Mouse (Mus musculus) intestine, postnatal 0 days (tissue): ENCODE data around the gene Nucks1. TPM values are rescaled to one million over a fixed set of nuclear protein-coding genes. Genes with fewer than 3 reads are reported as not detected.

Source experiments
- ATAC-seq: fragments of 200-750 bp; cut with Nextera tagmentation; 2 replicates; pipeline ENCODE4 v1.8.0; 2017; ENCODE audit warnings: mild to moderate bottlenecking, moderate TSS enrichment, moderate library complexity
- H3K27ac ChIP-seq: fragments of 300-500 bp; sonication (generic); 2 replicates; pipeline ENCODE4 v1.5.1; 2014; ENCODE audit warnings: mild to moderate bottlenecking, low read depth, low read length, moderate library complexity
- H3K27me3 ChIP-seq: fragments of 300-500 bp; sonication (generic); replicated peaks from 2 replicates; pipeline ENCODE4 v1.6.1; 2014; ENCODE audit warnings: low read length, mixed read lengths; ENCODE audit not compliant: control insufficient read depth, insufficient read depth
- H3K36me3 ChIP-seq: fragments of 300-500 bp; sonication (generic); 2 replicates; pipeline ENCODE4 v1.6.1; 2014; ENCODE audit warnings: mild to moderate bottlenecking, moderate library complexity; ENCODE audit not compliant: control insufficient read depth, insufficient read depth
- H3K4me1 ChIP-seq: fragments of 300-500 bp; sonication (generic); replicated peaks from 2 replicates; pipeline ENCODE4 v1.6.1; 2014; ENCODE audit warnings: antibody characterized with exemption, low read length, mixed read lengths; ENCODE audit not compliant: control insufficient read depth, insufficient read depth
- H3K4me2 ChIP-seq: fragments of 300-500 bp; sonication (generic); replicated peaks from 2 replicates; pipeline ENCODE4 v1.6.1; 2014; ENCODE audit warnings: low read depth, mild to moderate bottlenecking, moderate library complexity
- H3K4me3 ChIP-seq: fragments of 300-500 bp; sonication (generic); 2 replicates; pipeline ENCODE4 v1.5.1; 2014; ENCODE audit warnings: low read depth, low read length
- H3K9ac ChIP-seq: fragments of 300-500 bp; sonication (generic); 2 replicates; pipeline ENCODE4 v1.6.1; 2014; ENCODE audit warnings: mild to moderate bottlenecking, low read depth, low read length
- H3K9me3 ChIP-seq: fragments of 300-500 bp; sonication (generic); 2 replicates; pipeline ENCODE4 v1.6.1; 2016; ENCODE audit warnings: mixed run types; ENCODE audit not compliant: control insufficient read depth
- CTCF ChIP-seq: sonication (generic); IDR thresholded peaks from 2 replicates; pipeline ENCODE4 v1.5.1; 2016; ENCODE audit warnings: low read depth, mild to moderate bottlenecking, control low read depth, antibody characterized with exemption, moderate library complexity
- WGBS: fragments of 180-500 bp; shearing (Covaris S2); extraction: QIAGEN DNeasy Blood & Tissue Kit; methylation state at CpG from one replicate; pipeline ENCODE4 v1.1.7; 2014; 5-methylcytosine and 5-hydroxymethylcytosine counted together
- polyA plus RNA-seq: library from polyadenylated mRNA; unstranded; fragments of >200 nt; fragmentation: Nextera tagmentation; extraction: Ambion mirVana; gene quantifications from 2 replicates; pipeline ENCODE4 v1.2.1, GENCODE M21; 2015

The Nucks1 gene
- polyA plus RNA-seq, 1 experiment from 2014 or later = 25.9 TPM

GRCm38 (mm10) chr1:131869561-131869960 lies 40.8 kb upstream of the Nucks1 start:
- Histone ChIP-seq H3K4me3 (no peak overlapping the region), H3K27ac (no peak overlapping the region), H3K4me2 (no peak overlapping the region), H3K9ac (no peak overlapping the region), H3K4me1 (no peaks in the 10 kb centered on the region), H3K36me3 (peaks cover 8% of the 10 kb centered on the region; the same call in 1 of the 2 replicates), H3K9me3 (no peaks in the 10 kb centered on the region), H3K27me3 (no peaks in the 10 kb centered on the region)
- TF ChIP-seq CTCF = no peak
- 85% methylated on average over 2 of the region's 2 CpGs for WGBS
- ATAC-seq = no peak

- Histone ChIP-seq H3K9me3 (no peaks in the 10 kb centered on the region), H3K36me3 (peaks cover 8% of the 10 kb centered on the region; the same call in 1 of the 2 replicates), H3K9ac (no peak overlapping the region), H3K4me3 (no peak overlapping the region), H3K4me1 (no peaks in the 10 kb centered on the region), H3K4me2 (no peak overlapping the region), H3K27me3 (no peaks in the 10 kb centered on the region), H3K27ac (no peak overlapping the region)
- no peak for ATAC-seq
- WGBS = 79% methylated on average over 1 of the region's 1 CpGs
- no peak for TF ChIP-seq CTCF
These were observed 37.5 kb upstream of the Nucks1 start for GRCm38 (mm10) chr1:131872856-131873255.

GRCm38 (mm10) chr1:131879816-131880215 lies 30.5 kb upstream of the Nucks1 start:
- WGBS = 73% methylated on average over 2 of the region's 2 CpGs
- H3K36me3 ChIP-seq = no peaks in the 10 kb centered on the region
- no peak overlapping the region for H3K4me3 ChIP-seq
- H3K9ac ChIP-seq = no peak overlapping the region
- no peak overlapping the region for H3K4me2 ChIP-seq
- H3K4me1 ChIP-seq = no peaks in the 10 kb centered on the region
- no peak for TF ChIP-seq CTCF
- H3K27ac ChIP-seq = no peak overlapping the region
- no peak for ATAC-seq
- no peaks in the 10 kb centered on the region for H3K27me3 ChIP-seq
- H3K9me3 ChIP-seq = no peaks in the 10 kb centered on the region

- H3K9me3 ChIP-seq = no peaks in the 10 kb centered on the region
- no peak for ATAC-seq
- H3K27me3 ChIP-seq = no peaks in the 10 kb centered on the region
- no peak overlapping the region for H3K27ac ChIP-seq
- H3K9ac ChIP-seq = no peak overlapping the region
- peak; percentile 66 for TF ChIP-seq CTCF
- H3K36me3 ChIP-seq = no peaks in the 10 kb centered on the region
- H3K4me1 ChIP-seq = no peaks in the 10 kb centered on the region
- no peak overlapping the region for H3K4me3 ChIP-seq
- H3K4me2 ChIP-seq = no peak overlapping the region
- 64% methylated on average over 2 of the region's 2 CpGs for WGBS
These were observed 27.5 kb upstream of the Nucks1 start for GRCm38 (mm10) chr1:131882787-131883186.

GRCm38 (mm10) chr1:131886173-131886572 lies 24.2 kb upstream of the Nucks1 start:
- WGBS = 75% methylated on average over 2 of the region's 2 CpGs
- no peaks in the 10 kb centered on the region for H3K9me3 ChIP-seq
- H3K9ac ChIP-seq = no peak overlapping the region
- H3K4me1 ChIP-seq = no peaks in the 10 kb centered on the region
- H3K27ac ChIP-seq = no peak overlapping the region
- H3K36me3 ChIP-seq = no peaks in the 10 kb centered on the region
- H3K4me3 ChIP-seq = no peak overlapping the region
- no peaks in the 10 kb centered on the region for H3K27me3 ChIP-seq
- ATAC-seq = no peak
- no peak for TF ChIP-seq CTCF
- no peak overlapping the region for H3K4me2 ChIP-seq

- H3K4me2 ChIP-seq = no peak overlapping the region
- H3K4me3 ChIP-seq = no peak overlapping the region
- TF ChIP-seq CTCF = no peak
- WGBS = 84% methylated on average over 3 of the region's 3 CpGs
- H3K27ac ChIP-seq = no peak overlapping the region
- no peak overlapping the region for H3K9ac ChIP-seq
- no peaks in the 10 kb centered on the region for H3K4me1 ChIP-seq
- no peaks in the 10 kb centered on the region for H3K9me3 ChIP-seq
- no peaks in the 10 kb centered on the region for H3K27me3 ChIP-seq
- ATAC-seq = no peak
- H3K36me3 ChIP-seq = no peaks in the 10 kb centered on the region
These were observed 23.7 kb upstream of the Nucks1 start for GRCm38 (mm10) chr1:131886641-131887040.

- no peak for TF ChIP-seq CTCF
- 41% methylated on average over 6 of the region's 6 CpGs for WGBS
- Histone ChIP-seq H3K27ac (no peak overlapping the region), H3K4me3 (no peak overlapping the region), H3K4me2 (no peak overlapping the region), H3K36me3 (no peaks in the 10 kb centered on the region), H3K9ac (no peak overlapping the region), H3K4me1 (no peaks in the 10 kb centered on the region), H3K27me3 (no peaks in the 10 kb centered on the region), H3K9me3 (no peaks in the 10 kb centered on the region)
- no peak for ATAC-seq
These were observed 20.2 kb upstream of the Nucks1 start for GRCm38 (mm10) chr1:131890043-131890658.
